Mouse (Mus musculus) brain, embryonic 14.5 days (tissue): ENCODE measurements around the gene Syt16. TPM values are rescaled to one million over a fixed set of nuclear protein-coding genes. Genes with fewer than 3 reads are reported as not detected.

Experiments
- DNase-seq: peaks from one replicate; pipeline ENCODE4 v3.0.0-alpha.2; 2011; ENCODE audit warnings: low read depth
- CTCF ChIP-seq: fragments of 200-500 bp; IDR thresholded peaks from 2 replicates; pipeline ENCODE4 v1.5.1; 2012; ENCODE audit warnings: inconsistent platforms, mild to moderate bottlenecking, moderate library complexity, borderline replicate concordance; ENCODE audit not compliant: insufficient read depth, insufficient read length; ENCODE audit errors: extremely low read depth
- POLR2A ChIP-seq: fragments of 200-500 bp; IDR thresholded peaks from 2 replicates; pipeline ENCODE4 v1.6.1; 2012; ENCODE audit warnings: mild to moderate bottlenecking, inconsistent platforms, borderline replicate concordance; ENCODE audit not compliant: poor library complexity, insufficient read depth, insufficient read length, severe bottlenecking; ENCODE audit errors: extremely low read depth
- polyA plus RNA-seq: library from polyadenylated mRNA; depleted of rRNA; stranded (reverse); fragments of >200 nt; gene quantifications from 2 replicates; pipeline ENCODE4 v1.2.3, GENCODE M21; 2012; rRNA removed

Gene Syt16
- polyA plus RNA-seq = 36.5 and 43.4 TPM in 2 replicates

DNA sequence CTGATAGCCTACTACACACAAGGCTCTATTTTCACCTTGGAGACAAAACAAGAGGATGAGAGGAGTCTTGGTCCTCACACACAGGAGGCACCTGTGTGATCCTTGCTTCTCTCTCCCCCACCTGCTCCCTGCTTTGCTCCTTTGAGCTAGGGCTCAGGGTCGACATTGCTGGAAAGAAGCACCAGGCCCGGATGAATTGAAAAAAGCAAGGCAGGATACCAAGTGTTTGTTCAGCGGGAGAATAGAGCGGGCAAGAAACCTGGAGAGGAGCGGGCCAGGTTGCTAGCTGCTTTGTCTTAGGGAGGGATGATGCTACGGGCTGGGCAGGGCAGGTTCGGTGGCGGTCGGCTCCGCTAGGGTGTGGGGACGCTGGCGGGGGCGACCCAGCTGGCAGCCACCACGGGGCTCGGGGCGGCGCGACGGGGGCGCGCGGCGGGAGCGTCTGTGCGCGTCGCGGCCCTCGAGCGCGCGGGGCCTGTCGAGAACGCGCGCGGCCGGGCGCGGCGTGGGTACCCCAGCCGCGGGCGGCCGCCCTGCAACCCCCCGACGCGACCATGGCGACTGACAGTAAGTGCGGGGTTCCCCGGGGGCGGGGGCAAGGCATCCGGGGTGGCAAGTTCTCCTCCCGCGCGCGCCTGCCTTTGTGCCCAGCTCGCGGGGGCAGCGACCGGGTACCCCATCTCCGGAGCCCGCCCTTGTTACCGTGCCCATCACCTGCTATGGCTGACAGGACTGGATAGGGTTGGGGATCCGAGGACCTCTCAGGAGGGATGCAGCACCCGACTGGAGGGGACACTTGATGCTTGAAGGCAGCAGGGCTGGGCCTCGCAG is at the start of gene Syt16:
Gene Syt16, plus strand, starts transcription at position 365 of the 831 bp plus-strand sequence.
- no peak for TF ChIP-seq CTCF
- TF ChIP-seq POLR2A = peak; percentile 70

DNA sequence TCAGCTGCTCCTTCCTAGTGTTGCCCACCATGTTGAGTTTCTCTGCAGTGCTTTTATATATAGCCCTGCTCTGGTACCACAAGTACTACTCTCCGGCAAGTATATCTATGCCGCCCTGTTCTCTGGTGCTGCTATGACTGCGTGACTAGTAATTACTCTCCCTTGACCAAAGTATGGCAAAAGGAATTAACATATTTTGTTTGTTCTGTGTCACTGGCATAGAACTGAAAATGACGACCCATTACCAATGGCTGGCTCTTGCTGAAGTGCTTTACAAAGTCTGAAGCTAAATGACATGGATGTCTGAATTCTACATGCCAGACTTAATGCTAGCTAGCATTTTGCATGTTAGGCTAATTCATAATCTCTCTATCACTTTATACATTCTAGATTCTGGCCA is 49.0 kb upstream of the Syt16 start:
- no peak for TF ChIP-seq POLR2A
- no peak for TF ChIP-seq CTCF
- DNase-seq = no peak

More for the DNA sequence above, at the start of gene Syt16:
- peak; percentile 66 for DNase-seq

GRCm38 (mm10) chr12:73949318-73950058 is 48.0 kb upstream of the Syt16 start:
- DNase-seq = peak; percentile 81
- TF ChIP-seq POLR2A (no peak), CTCF (no peak)

DNA sequence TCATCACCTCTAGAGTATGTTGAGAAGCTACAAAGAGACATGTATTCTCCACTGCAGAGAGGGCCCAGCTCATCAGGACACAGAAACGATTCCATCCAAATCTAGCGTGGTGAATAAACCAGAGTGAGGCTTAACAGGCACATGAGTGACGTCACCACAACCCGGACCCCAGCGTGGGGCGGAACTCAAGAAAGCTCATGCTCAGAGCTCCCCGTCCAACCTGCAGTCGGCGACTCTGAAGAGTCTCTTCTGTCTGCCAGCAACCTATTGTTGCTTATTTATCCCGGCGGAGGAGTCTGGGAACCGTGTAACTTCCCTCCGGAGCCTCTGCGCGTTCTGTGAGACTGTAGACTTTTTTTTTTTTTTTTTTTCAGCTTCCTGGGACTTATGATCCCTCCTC is 44.6 kb upstream of the Syt16 start:
- no peak for TF ChIP-seq POLR2A
- TF ChIP-seq CTCF = no peak
- DNase-seq = peak; percentile 81

GRCm38 (mm10) chr12:73953420-73954186 is 43.9 kb upstream of the Syt16 start:
- no peak for TF ChIP-seq POLR2A
- TF ChIP-seq CTCF = no peak

GRCm38 (mm10) chr12:73954785-73955184 is 42.7 kb upstream of the Syt16 start:
- TF ChIP-seq CTCF (no peak), POLR2A (no peak)
- DNase-seq = no peak

More at GRCm38 (mm10) chr12:73953420-73954186, 43.9 kb upstream of the Syt16 start:
- peak; percentile 16 for DNase-seq

GRCm38 (mm10) chr12:73957676-73958075 is 39.8 kb upstream of the Syt16 start:
- no peak for DNase-seq
- no peak for TF ChIP-seq POLR2A
- no peak for TF ChIP-seq CTCF

- no peak for DNase-seq
- TF ChIP-seq POLR2A = no peak
- no peak for TF ChIP-seq CTCF
Observed at GRCm38 (mm10) chr12:73958830-73959229, 38.6 kb upstream of the Syt16 start.

DNA sequence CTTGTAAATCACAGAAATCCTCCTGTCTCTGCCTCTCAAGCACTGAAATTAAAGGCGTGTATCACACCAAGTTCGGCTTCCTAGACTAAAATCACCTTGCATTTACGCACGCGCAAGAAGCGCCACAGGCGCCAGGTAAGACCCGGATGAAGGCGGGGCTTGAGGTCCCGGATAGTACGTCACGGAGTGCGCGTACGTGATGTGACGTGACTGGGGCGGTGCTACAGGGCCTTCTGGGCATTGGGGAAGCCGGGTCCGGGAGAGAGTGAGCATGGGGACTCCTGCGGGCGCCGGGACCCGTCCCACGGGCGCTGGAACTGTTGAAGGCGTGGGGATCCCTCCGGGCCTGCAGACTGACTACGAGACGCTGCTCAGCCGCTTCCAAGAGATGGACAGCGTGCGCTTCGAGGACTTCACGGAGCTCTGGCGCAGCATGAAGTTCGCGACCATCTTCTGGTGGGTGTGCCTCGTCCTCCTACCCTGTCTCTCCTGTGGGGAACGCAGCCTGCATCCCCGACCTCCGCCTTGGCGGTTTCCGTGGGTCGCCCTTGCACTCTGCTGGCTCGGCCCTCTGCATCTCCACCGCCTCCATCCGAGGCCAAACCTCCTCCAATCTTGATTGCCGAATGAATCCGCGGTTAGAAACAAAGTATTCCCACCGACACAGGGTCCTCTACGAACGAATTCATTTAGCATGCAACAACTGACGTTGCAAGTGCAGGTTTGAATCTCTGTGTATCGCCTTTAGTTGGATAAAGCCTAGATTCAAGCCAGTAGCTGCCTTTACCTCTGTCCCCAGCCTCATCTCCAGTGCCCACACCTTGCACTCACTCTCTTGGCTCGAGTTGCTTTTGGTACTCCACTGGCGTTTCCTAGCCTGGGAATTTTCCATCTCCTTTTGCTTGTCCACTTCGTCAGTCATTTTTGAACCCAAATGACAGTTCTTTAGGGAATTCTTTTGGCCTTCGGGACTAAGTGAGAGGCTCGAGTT is 32.9 kb upstream of the Syt16 start, which contains the start of gene Snapc1:
Gene Snapc1, plus strand, starts transcription at position 191 of the 991 bp plus-strand sequence.
- DNase-seq = peak; percentile 99
- peak; percentile 55; the same call in 1 of the 2 replicates for TF ChIP-seq POLR2A
- no peak for TF ChIP-seq CTCF

DNA sequence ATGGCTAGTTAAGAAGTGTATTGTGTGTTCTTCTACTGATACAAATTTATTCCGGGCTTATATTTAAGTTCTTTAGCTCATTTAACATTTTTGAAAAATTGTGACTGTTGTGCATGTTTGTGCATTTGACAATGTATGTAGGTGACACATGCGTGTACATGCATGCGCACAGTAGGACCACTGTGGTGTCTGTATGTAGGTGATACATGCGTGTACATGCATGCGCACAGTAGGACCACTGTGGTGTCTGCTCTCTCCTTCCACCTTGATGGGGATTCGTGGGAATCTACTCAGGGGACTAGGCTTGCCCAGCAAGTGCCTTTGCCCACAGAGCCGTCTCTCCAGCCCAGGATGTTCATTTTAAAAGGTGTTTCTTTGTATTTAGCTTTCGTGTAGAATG is 28.3 kb upstream of the Syt16 start:
- no peak for TF ChIP-seq POLR2A
- no peak for TF ChIP-seq CTCF
- no peak for DNase-seq
